Mouse (Mus musculus) liver, postnatal 0 days (tissue): Measurements from ENCODE around the gene Armt1. TPM values are rescaled to one million over a fixed set of nuclear protein-coding genes. Genes with fewer than 3 reads are reported as not detected.

Source experiments
- ATAC-seq: fragments of 200-750 bp; cut with Nextera tagmentation; 2 replicates; pipeline ENCODE4 v1.8.0; 2017; ENCODE audit warnings: mild to moderate bottlenecking, moderate library complexity
- DNase-seq: peaks from one replicate; pipeline ENCODE4 v3.0.0-alpha.2; 2016
- H3K27ac ChIP-seq: fragments of 300-500 bp; sonication (generic); 2 replicates; pipeline ENCODE4 v1.5.1; 2014; ENCODE audit warnings: antibody characterized with exemption, moderate library complexity, mild to moderate bottlenecking, low read depth
- H3K27me3 ChIP-seq: fragments of 300-500 bp; sonication (generic); 2 replicates; pipeline ENCODE4 v1.6.1; 2014; ENCODE audit warnings: low read length, control low read depth, mixed read lengths; ENCODE audit not compliant: insufficient read depth
- H3K36me3 ChIP-seq: fragments of 300-500 bp; sonication (generic); replicated peaks from 2 replicates; pipeline ENCODE4 v1.6.1; 2014; ENCODE audit warnings: mild to moderate bottlenecking, control low read depth, low read length, moderate library complexity, mixed read lengths; ENCODE audit not compliant: insufficient read depth
- H3K4me1 ChIP-seq: fragments of 300-500 bp; sonication (generic); 2 replicates; pipeline ENCODE4 v1.6.1; 2014; ENCODE audit warnings: antibody characterized with exemption, mild to moderate bottlenecking, control low read depth; ENCODE audit not compliant: insufficient read depth
- H3K4me2 ChIP-seq: fragments of 300-500 bp; sonication (generic); 2 replicates; pipeline ENCODE4 v1.6.1; 2014; ENCODE audit warnings: low read depth, mild to moderate bottlenecking, low read length, moderate library complexity, mixed read lengths
- H3K4me3 ChIP-seq: fragments of 300-500 bp; sonication (generic); 2 replicates; pipeline ENCODE4 v1.5.1; 2014; ENCODE audit warnings: low read depth, low read length
- H3K9ac ChIP-seq: fragments of 300-500 bp; sonication (generic); replicated peaks from 2 replicates; pipeline ENCODE4 v1.6.1; 2014; ENCODE audit warnings: mild to moderate bottlenecking, moderate library complexity
- H3K9me3 ChIP-seq: fragments of 300-500 bp; sonication (generic); 2 replicates; pipeline ENCODE4 v1.6.1; 2016; ENCODE audit warnings: mild to moderate bottlenecking, control low read depth, low read length, mixed read lengths
- CTCF ChIP-seq: sonication (generic); IDR thresholded peaks from 2 replicates; pipeline ENCODE4 v1.5.1; 2016; ENCODE audit warnings: antibody characterized with exemption, low read depth
- EP300 ChIP-seq: IDR thresholded peaks from 2 replicates; pipeline ENCODE4 v1.6.1; 2016; ENCODE audit warnings: antibody characterized with exemption, low read depth, mild to moderate bottlenecking
- WGBS: fragments of 180-500 bp; shearing (Covaris S2); extraction: QIAGEN DNeasy Blood & Tissue Kit; methylation state at CpG from one replicate; pipeline ENCODE4 v1.1.7; 2014; ENCODE audit not compliant: insufficient replicate concordance; 5-methylcytosine and 5-hydroxymethylcytosine counted together
- polyA plus RNA-seq: library from polyadenylated mRNA; unstranded; fragments of >200 nt; fragmentation: Nextera tagmentation; extraction: Ambion mirVana; gene quantifications from 2 replicates; pipeline ENCODE4 v1.2.1, GENCODE M21; 2015

Gene Armt1
- polyA plus RNA-seq, 1 experiment from 2014 or later: 12.3 TPM

GRCm38 (mm10) chr10:4481695-4482094 is 49.4 kb downstream of the Armt1 start:
- Histone ChIP-seq H3K4me3 (no peak overlapping the region), H3K9me3 (no peaks in the 10 kb centered on the region), H3K4me1 (0 out of 2 replicates have a peak, but pooled peaks cover 6% of the 10 kb centered on the region), H3K4me2 (no peak overlapping the region), H3K9ac (no peak overlapping the region), H3K36me3 (no peaks in the 10 kb centered on the region), H3K27ac (no peak overlapping the region), H3K27me3 (no peaks in the 10 kb centered on the region)
- ATAC-seq (no peak), DNase-seq (no peak)
- TF ChIP-seq EP300 (no peak), CTCF (no peak)
- WGBS: 56% methylated on average over 8 of the region's 8 CpGs

- Histone ChIP-seq H3K4me3 (no peak within 1 kb of the TSS), H3K4me2 (no peak within 1 kb of the TSS), H3K27ac (no peak within 1 kb of the TSS), H3K36me3 (no peaks in the 10 kb centered on the region), H3K4me1 (0 out of 2 replicates have a peak, but pooled peaks cover 6% of the 10 kb centered on the region), H3K27me3 (no peaks in the 10 kb centered on the region), H3K9me3 (no peaks in the 10 kb centered on the region), H3K9ac (no peak within 1 kb of the TSS)
- 57% methylated on average over 11 of the region's 11 CpGs for WGBS
- TF ChIP-seq CTCF: no peak
- TF ChIP-seq EP300: no peak
- ATAC-seq (no peak), DNase-seq (no peak)
Observed at GRCm38 (mm10) chr10:4482355-4482754, 50.1 kb downstream of the Armt1 start, which contains the start of gene Ccdc170. Gene Ccdc170 (plus strand): TSS chr10:4482502.

GRCm38 (mm10) chr10:4483848-4484247 is 51.6 kb downstream of the Armt1 start:
- H3K4me1 ChIP-seq: 0 out of 2 replicates have a peak, but pooled peaks cover 6% of the 10 kb centered on the region
- no peak overlapping the region for H3K4me2 ChIP-seq
- no peak overlapping the region for H3K9ac ChIP-seq
- H3K36me3 ChIP-seq: no peaks in the 10 kb centered on the region
- H3K4me3 ChIP-seq: no peak overlapping the region
- no peaks in the 10 kb centered on the region for H3K27me3 ChIP-seq
- WGBS: 92% methylated on average over 1 of the region's 1 CpGs
- TF ChIP-seq EP300 (no peak), CTCF (no peak)
- no peaks in the 10 kb centered on the region for H3K9me3 ChIP-seq
- DNase-seq (no peak), ATAC-seq (no peak)
- no peak overlapping the region for H3K27ac ChIP-seq

GRCm38 (mm10) chr10:4484986-4485385 is 52.7 kb downstream of the Armt1 start:
- no peak for ATAC-seq

GRCm38 (mm10) chr10:4489865-4490264 is 57.6 kb downstream of the Armt1 start:
- H3K4me3 ChIP-seq: no peak overlapping the region
- H3K9me3 ChIP-seq: no peaks in the 10 kb centered on the region
- no peak for ATAC-seq
- no peak overlapping the region for H3K27ac ChIP-seq
- peaks cover 5% of the 10 kb centered on the region for H3K4me1 ChIP-seq
- WGBS: 85% methylated on average over 5 of the region's 5 CpGs
- H3K4me2 ChIP-seq: no peak overlapping the region
- no peaks in the 10 kb centered on the region for H3K27me3 ChIP-seq
- no peaks in the 10 kb centered on the region for H3K36me3 ChIP-seq
- TF ChIP-seq EP300 (no peak), CTCF (no peak)
- DNase-seq: no peak
- no peak overlapping the region for H3K9ac ChIP-seq

More at GRCm38 (mm10) chr10:4484986-4485385, 52.7 kb downstream of the Armt1 start:
- no peak for DNase-seq
- Histone ChIP-seq H3K27ac (no peak overlapping the region), H3K4me3 (no peak overlapping the region), H3K4me2 (no peak overlapping the region), H3K27me3 (no peaks in the 10 kb centered on the region), H3K9ac (no peak overlapping the region), H3K4me1 (peaks cover 8% of the 10 kb centered on the region), H3K36me3 (no peaks in the 10 kb centered on the region), H3K9me3 (no peaks in the 10 kb centered on the region)
- no peak for TF ChIP-seq CTCF
- WGBS: 56% methylated on average over 9 of the region's 9 CpGs

- no peak for TF ChIP-seq EP300
- 48% methylated on average over 2 of the region's 3 CpGs for WGBS
- Histone ChIP-seq H3K27me3 (no peaks in the 10 kb centered on the region), H3K27ac (no peak overlapping the region), H3K4me2 (no peak overlapping the region), H3K9ac (no peak overlapping the region), H3K9me3 (no peaks in the 10 kb centered on the region), H3K4me3 (no peak overlapping the region), H3K4me1 (peaks cover 5% of the 10 kb centered on the region), H3K36me3 (no peaks in the 10 kb centered on the region)
- ATAC-seq (no peak), DNase-seq (no peak)
Observed at GRCm38 (mm10) chr10:4491281-4491680, 59.0 kb downstream of the Armt1 start.

GRCm38 (mm10) chr10:4492045-4492444 is 59.8 kb downstream of the Armt1 start:
- 86% methylated on average over 1 of the region's 1 CpGs for WGBS
- Histone ChIP-seq H3K27me3 (no peaks in the 10 kb centered on the region), H3K4me2 (no peak overlapping the region), H3K36me3 (no peaks in the 10 kb centered on the region), H3K4me1 (peaks cover 5% of the 10 kb centered on the region), H3K9ac (no peak overlapping the region), H3K4me3 (no peak overlapping the region), H3K27ac (no peak overlapping the region), H3K9me3 (no peaks in the 10 kb centered on the region)
- TF ChIP-seq EP300: no peak
- TF ChIP-seq CTCF: no peak
- ATAC-seq: no peak
- no peak for DNase-seq
